Mouse (Mus musculus): ENCODE data around the gene Lsm10. TPM values are rescaled to one million over a fixed set of nuclear protein-coding genes. Genes with fewer than 3 reads are reported as not detected.

Lsm10 gene
- polyA plus RNA-seq (2012; rRNA removed), result 22.2 and 25.7 TPM in 2 replicates

DNA sequence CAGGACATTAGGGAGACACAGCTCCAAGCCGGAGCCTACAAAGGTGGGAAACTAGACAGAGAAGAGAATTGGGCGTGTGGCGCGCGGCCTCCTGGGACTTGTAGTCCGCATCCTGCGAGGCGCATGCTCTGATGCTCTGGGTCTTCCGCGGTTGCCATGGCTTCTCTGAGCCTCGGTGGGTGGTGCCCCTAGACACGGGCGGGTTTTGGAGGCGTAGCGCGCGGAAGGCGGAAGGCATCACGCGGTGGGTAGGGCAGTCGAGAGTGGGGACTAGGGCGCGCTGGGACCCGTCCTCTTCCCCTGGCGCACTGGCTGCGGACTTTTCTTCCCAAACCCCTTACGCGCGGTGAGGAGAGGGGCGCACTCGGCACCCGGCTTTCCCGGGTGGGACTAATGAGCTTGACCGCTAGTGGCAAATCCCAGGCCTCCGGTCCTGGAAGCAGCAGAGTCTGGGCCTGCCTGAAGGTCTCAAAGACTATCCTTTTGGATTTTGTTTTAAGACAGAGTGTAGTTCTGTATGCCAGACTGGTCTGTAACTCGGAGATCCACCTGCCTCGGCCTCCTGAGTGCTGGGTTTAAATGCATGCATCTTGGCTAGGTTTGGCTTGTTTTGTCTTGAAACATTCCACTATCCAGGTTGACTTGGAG, at the start of gene Lsm10:
Lsm10 (plus strand) TSS at position 160 of the 648 bp plus-strand sequence.
- Histone ChIP-seq H3K4me3 (ENCODE audit: extremely low read depth, insufficient read depth, insufficient read length) (peak within 1 kb of the TSS; percentile 74), H3K27ac (ENCODE audit: insufficient read depth, low read length) (peak within 1 kb of the TSS; percentile 70), H3K4me1 (ENCODE audit: control insufficient read depth, insufficient read depth, insufficient read length) (peaks cover 5% of the 10 kb centered on the region; the same call in 1 of the 2 replicates), H3K36me3 (ENCODE audit: control insufficient read depth, insufficient read depth, low read length) (no peaks in the 10 kb centered on the region), H3K27me3 (ENCODE audit: control insufficient read depth, insufficient read depth, low read length) (no peaks in the 10 kb centered on the region)
- 1% methylated on average over 35 of the region's 37 CpGs for WGBS
- TF ChIP-seq POLR2A (IDR thresholded peaks at IDR 0.05; ENCODE audit: low read depth, low read length) (peak; percentile 84), CTCF (IDR thresholded peaks at IDR 0.05; ENCODE audit: extremely low read depth, insufficient read depth, insufficient read length, insufficient replicate concordance) (no peak)
- peak; percentile 93 to 94 for DNase-seq (ENCODE audit: low read depth in 1 of 2, low spot score in 2 of 2)

DNA sequence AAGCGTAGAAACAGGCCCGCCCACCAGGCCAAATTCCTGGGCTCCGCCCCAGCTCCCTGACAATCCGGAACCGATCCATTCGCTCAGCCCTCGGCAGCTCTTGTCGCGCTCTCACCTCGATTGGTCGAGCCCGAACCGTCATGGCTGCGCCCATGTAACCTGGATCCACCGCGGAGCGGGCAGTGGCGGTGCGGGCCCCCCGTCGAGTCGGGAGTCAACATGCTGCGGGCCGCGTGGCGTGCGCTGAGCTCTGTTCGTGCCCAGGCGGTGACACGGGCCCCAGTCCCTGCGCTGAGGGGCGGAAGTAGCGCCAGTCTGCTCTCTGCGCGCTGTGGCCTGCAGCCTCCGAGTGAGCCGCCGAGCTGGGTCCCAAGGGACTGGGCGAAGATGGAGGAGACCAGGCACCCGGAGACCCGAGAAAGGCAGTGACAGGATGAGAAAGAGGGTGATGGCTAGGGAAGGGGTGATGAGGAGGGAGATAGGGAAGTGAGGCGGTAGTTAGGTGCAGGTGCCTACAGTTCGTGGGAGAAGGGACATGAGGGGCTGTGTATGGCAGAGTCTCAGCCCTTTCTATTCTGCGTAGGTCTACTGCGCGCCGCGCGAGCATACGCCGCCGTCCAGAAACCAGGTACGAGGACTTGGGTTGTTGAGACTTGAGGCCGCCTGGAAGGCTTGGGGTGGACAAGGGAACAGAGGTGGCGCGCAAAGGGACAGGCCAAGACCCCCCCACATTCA, 49.4 kb upstream of the Lsm10 start, which contains the start of gene Mrps15:
Mrps15 (plus strand) TSS at position 75 of the 735 bp plus-strand sequence.
- Histone ChIP-seq H3K4me3 (ENCODE audit: extremely low read depth, insufficient read depth, insufficient read length) (peak within 1 kb of the TSS; percentile 81), H3K36me3 (ENCODE audit: control insufficient read depth, insufficient read depth, low read length) (peaks cover 4% of the 10 kb centered on the region; the same call in 1 of the 2 replicates), H3K27me3 (ENCODE audit: control insufficient read depth, insufficient read depth, low read length) (no peaks in the 10 kb centered on the region), H3K4me1 (ENCODE audit: control insufficient read depth, insufficient read depth, insufficient read length) (0 out of 2 replicates have a peak, but pooled peaks cover 3% of the 10 kb centered on the region), H3K27ac (ENCODE audit: insufficient read depth, low read length) (peak within 1 kb of the TSS; percentile 65)
- TF ChIP-seq CTCF (IDR thresholded peaks at IDR 0.05; ENCODE audit: extremely low read depth, insufficient read depth, insufficient read length, insufficient replicate concordance) (no peak), POLR2A (IDR thresholded peaks at IDR 0.05; ENCODE audit: low read depth, low read length) (peak; percentile 2; the same call in 1 of the 2 replicates)
- WGBS, result 2% methylated on average over 56 of the region's 56 CpGs
- DNase-seq (ENCODE audit: low read depth in 1 of 2, low spot score in 2 of 2), result peak; percentile 66 to 74

DNA sequence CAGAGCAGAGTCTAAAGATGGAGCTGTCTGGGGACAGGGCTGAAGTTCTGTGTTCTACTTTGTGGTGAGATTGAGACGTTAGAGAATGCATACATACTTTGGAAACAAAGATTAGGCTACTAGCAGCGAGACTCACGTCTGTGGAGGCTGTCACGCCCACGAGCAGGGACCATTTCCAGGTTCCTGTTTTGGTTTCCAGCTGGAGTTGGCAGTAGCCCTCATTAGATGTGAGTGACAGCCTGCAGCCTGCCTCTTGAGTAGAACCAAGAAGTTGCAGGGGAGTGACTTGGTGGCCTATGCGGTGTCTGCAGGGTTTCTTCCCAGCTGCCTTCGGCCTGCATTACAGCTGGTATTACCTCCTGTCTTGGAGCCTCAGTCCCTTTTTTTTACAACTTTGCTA, 44.8 kb upstream of the Lsm10 start:
- 70% methylated on average over 7 of the region's 7 CpGs for whole genome bisulfite sequencing
- H3K4me3 ChIP-seq (ENCODE audit: extremely low read depth, insufficient read depth, insufficient read length), result no peak overlapping the region
- TF ChIP-seq POLR2A (IDR thresholded peaks at IDR 0.05; ENCODE audit: low read depth, low read length), result no peak
- TF ChIP-seq CTCF (IDR thresholded peaks at IDR 0.05; ENCODE audit: extremely low read depth, insufficient read depth, insufficient read length, insufficient replicate concordance), result no peak
- H3K27me3 ChIP-seq (ENCODE audit: control insufficient read depth, insufficient read depth, low read length), result no peaks in the 10 kb centered on the region
- no peak overlapping the region for H3K27ac ChIP-seq (ENCODE audit: insufficient read depth, low read length)
- DNase-seq (ENCODE audit: low read depth in 1 of 2, low spot score in 2 of 2), result no peak
- peaks cover 13% of the 10 kb centered on the region for H3K36me3 ChIP-seq (ENCODE audit: control insufficient read depth, insufficient read depth, low read length)
- H3K4me1 ChIP-seq (ENCODE audit: control insufficient read depth, insufficient read depth, insufficient read length), result 0 out of 2 replicates have a peak, but pooled peaks cover 3% of the 10 kb centered on the region

DNA sequence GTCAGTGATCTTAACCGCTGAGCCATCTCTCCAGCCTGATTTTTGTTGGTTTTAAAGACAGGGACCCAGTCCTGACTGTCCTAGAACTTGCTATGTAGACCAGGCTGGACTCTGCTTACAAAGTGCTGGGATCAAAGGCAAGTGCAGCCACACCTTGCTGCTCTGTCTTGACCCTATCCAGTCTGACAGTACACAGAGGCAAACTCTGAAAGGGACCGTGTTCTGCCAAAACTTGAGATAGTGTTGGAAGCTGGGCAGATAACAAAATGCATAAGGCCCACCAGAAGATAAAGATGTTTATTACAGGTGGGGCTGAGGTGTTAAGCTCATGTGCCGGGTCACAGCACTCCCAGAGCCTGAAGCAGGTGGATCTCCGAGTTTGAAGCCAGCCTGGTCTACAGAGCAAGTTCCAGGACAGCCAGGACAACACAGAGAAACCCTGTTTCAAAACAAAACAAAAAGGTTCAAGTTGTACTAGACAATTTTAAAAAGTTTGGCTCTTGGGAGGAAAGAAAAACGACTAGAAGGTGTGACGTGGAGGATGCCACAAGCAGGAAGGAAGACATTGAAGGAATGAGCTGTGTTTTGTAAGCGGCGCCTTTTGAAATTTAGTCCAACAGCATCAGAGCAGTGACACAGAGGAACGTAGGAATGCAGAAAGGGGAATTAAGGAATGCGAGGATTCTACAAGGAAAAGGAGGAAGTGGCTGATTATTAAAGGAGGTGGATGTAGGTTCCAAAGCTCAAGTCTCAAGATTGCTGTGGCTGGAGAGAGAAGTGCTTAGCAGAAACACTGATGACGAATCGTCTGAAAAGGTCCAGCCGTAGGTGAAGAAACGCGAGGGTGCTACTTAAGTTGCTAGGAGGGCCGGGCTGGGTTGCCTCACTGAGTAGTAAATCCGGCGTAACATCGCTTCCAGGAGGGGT, 39.0 kb upstream of the Lsm10 start:
- DNase-seq (ENCODE audit: low read depth in 1 of 2, low spot score in 2 of 2), result no peak
- no peaks in the 10 kb centered on the region for H3K27me3 ChIP-seq (ENCODE audit: control insufficient read depth, insufficient read depth, low read length)
- WGBS, result 14% methylated on average over 19 of the region's 19 CpGs
- no peak overlapping the region for H3K27ac ChIP-seq (ENCODE audit: insufficient read depth, low read length)
- H3K36me3 ChIP-seq (ENCODE audit: control insufficient read depth, insufficient read depth, low read length), result peaks cover 10% of the 10 kb centered on the region
- no peak for TF ChIP-seq CTCF (IDR thresholded peaks at IDR 0.05; ENCODE audit: extremely low read depth, insufficient read depth, insufficient read length, insufficient replicate concordance)
- TF ChIP-seq POLR2A (IDR thresholded peaks at IDR 0.05; ENCODE audit: low read depth, low read length), result no peak
- peak overlapping the region; percentile 92 for H3K4me3 ChIP-seq (ENCODE audit: extremely low read depth, insufficient read depth, insufficient read length)
- peaks cover 11% of the 10 kb centered on the region; the same call in 1 of the 2 replicates for H3K4me1 ChIP-seq (ENCODE audit: control insufficient read depth, insufficient read depth, insufficient read length)

DNA sequence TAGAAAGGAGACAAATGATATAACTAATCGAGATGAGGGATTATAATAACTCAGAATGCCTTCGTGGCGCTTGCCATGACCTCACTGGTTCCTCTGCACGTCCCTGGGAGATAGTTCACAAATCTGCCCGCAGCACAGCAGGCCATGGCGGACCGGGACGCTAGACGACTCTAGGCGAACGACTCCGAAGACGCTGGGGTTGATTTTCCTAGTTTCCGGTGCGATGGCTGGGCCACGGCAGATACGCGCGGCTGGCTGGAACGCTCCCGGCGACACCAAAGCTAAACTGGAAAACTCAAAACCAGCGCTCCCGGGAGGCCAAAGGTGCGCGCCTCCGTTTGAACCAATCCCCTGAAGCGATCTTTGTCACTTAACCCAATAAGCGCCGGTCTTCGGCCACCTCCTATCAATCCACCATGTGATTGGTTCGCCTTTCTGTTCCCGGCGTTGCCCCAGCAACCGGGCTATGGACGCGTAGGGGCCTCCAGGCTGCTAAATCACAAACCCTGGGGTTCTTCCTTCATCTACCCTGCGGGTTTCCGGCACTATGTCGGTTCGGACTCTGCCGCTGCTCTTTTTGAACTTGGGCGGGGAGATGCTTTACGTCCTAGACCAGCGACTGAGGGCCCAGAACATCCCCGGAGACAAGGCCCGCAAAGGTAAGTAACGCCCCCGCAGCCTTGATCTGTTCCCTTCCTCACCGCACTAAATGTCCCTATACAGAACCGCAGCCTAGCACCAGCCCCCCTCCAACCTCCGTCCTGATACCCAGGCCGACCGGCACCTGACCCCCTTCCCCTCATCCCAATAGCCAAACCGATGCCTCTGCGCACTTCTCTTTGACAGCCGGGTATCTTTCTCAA, 38.1 kb upstream of the Lsm10 start, which contains the start of gene Oscp1:
Oscp1 (plus strand) TSS at position 432 of the 863 bp plus-strand sequence.
- 1% methylated on average over 57 of the region's 57 CpGs for WGBS
- no peak within 1 kb of the TSS for H3K27ac ChIP-seq (ENCODE audit: insufficient read depth, low read length)
- DNase-seq (ENCODE audit: low read depth in 1 of 2, low spot score in 2 of 2), result peak; percentile 80 to 86
- H3K4me1 ChIP-seq (ENCODE audit: control insufficient read depth, insufficient read depth, insufficient read length), result peaks cover 11% of the 10 kb centered on the region; the same call in 1 of the 2 replicates
- peaks cover 9% of the 10 kb centered on the region for H3K36me3 ChIP-seq (ENCODE audit: control insufficient read depth, insufficient read depth, low read length)
- peak within 1 kb of the TSS; percentile 92 for H3K4me3 ChIP-seq (ENCODE audit: extremely low read depth, insufficient read depth, insufficient read length)
- TF ChIP-seq POLR2A (IDR thresholded peaks at IDR 0.05; ENCODE audit: low read depth, low read length) (no peak), CTCF (IDR thresholded peaks at IDR 0.05; ENCODE audit: extremely low read depth, insufficient read depth, insufficient read length, insufficient replicate concordance) (no peak)
- H3K27me3 ChIP-seq (ENCODE audit: control insufficient read depth, insufficient read depth, low read length), result no peaks in the 10 kb centered on the region

All from spleen, adult 2 months (tissue).